Mouse (Mus musculus): Measurements from ENCODE around the gene Cacna1c. TPM values are rescaled to one million over a fixed set of nuclear protein-coding genes. Genes with fewer than 3 reads are reported as not detected.

Cacna1c gene
- polyA plus RNA-seq, 2 experiments = 8.9 to 29.0 TPM

GRCm38 (mm10) chr6:118908176-118908575 is 288.0 kb downstream of the Cacna1c start:
- Histone ChIP-seq H3K4me2 (replicated peaks; ENCODE audit: low read depth, low read length, severe bottlenecking) (no peak overlapping the region), H3K36me3 (ENCODE audit: control insufficient read depth, insufficient read depth, low read length) (no peaks in the 10 kb centered on the region), H3K4me1 (ENCODE audit: control insufficient read depth, insufficient read depth, low read length) (peaks cover 16% of the 10 kb centered on the region), H3K4me3 (replicated peaks; ENCODE audit: low read length) (no peak overlapping the region), H3K27me3 (ENCODE audit: control insufficient read depth, insufficient read depth, low read length) (no peaks in the 10 kb centered on the region), H3K9ac (ENCODE audit: low read depth, low read length, severe bottlenecking) (no peak overlapping the region), H3K27ac (replicated peaks; ENCODE audit: low read depth, low read length) (no peak overlapping the region), H3K9me3 (ENCODE audit: control insufficient read depth, low read length) (no peaks in the 10 kb centered on the region)
- DNase-seq (ENCODE audit: low spot score) (no peak), ATAC-seq (ENCODE audit: low FRiP score, low read depth) (no peak)
- no peak for TF ChIP-seq POLR2A (IDR thresholded peaks at IDR 0.05; ENCODE audit: borderline replicate concordance, extremely low read depth, insufficient read depth, insufficient read length)
- 56% methylated on average over 4 of the region's 4 CpGs for WGBS

GRCm38 (mm10) chr6:118907704-118908103 is 288.5 kb downstream of the Cacna1c start:
- no peak overlapping the region for H3K27ac ChIP-seq (replicated peaks; ENCODE audit: low read depth, low read length)
- DNase-seq (ENCODE audit: low spot score) = no peak
- WGBS = 12% methylated on average over 1 of the region's 1 CpGs
- H3K9me3 ChIP-seq (ENCODE audit: control insufficient read depth, low read length) = no peaks in the 10 kb centered on the region
- H3K36me3 ChIP-seq (ENCODE audit: control insufficient read depth, insufficient read depth, low read length) = no peaks in the 10 kb centered on the region
- no peak overlapping the region for H3K4me2 ChIP-seq (replicated peaks; ENCODE audit: low read depth, low read length, severe bottlenecking)
- no peak for TF ChIP-seq POLR2A (IDR thresholded peaks at IDR 0.05; ENCODE audit: borderline replicate concordance, extremely low read depth, insufficient read depth, insufficient read length)
- H3K9ac ChIP-seq (ENCODE audit: low read depth, low read length, severe bottlenecking) = no peak overlapping the region
- H3K4me3 ChIP-seq (replicated peaks; ENCODE audit: low read length) = no peak overlapping the region
- H3K27me3 ChIP-seq (ENCODE audit: control insufficient read depth, insufficient read depth, low read length) = no peaks in the 10 kb centered on the region
- peaks cover 16% of the 10 kb centered on the region for H3K4me1 ChIP-seq (ENCODE audit: control insufficient read depth, insufficient read depth, low read length)
- no peak for ATAC-seq (ENCODE audit: low FRiP score, low read depth)

DNA sequence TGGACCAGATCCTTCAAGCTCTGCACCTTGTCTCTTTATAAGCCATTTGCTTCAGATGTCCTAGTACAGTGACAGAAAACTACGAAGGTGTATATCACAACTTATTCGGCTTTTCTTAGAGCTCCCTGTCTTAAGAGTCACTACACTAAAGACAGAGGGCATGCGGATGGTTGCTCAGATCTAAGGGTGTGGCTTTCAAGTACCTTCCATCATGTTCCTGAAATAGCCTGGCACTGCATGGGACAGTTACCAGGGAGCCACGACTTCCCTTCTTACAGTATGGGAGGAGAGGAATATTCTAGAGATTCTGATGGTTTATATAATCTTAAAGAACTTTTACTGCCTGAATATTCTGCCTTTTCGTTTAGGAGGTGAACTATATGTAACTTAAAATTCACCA is 289.3 kb downstream of the Cacna1c start:
- H3K27ac ChIP-seq (replicated peaks; ENCODE audit: low read depth, low read length) = no peak overlapping the region
- ATAC-seq (ENCODE audit: low FRiP score, low read depth) (no peak), DNase-seq (ENCODE audit: low spot score) (no peak)
- no peak overlapping the region for H3K9ac ChIP-seq (ENCODE audit: low read depth, low read length, severe bottlenecking)
- no peak overlapping the region for H3K4me3 ChIP-seq (replicated peaks; ENCODE audit: low read length)
- 90% methylated on average over 5 of the region's 5 CpGs for WGBS
- H3K9me3 ChIP-seq (ENCODE audit: control insufficient read depth, low read length) = no peaks in the 10 kb centered on the region
- no peaks in the 10 kb centered on the region for H3K27me3 ChIP-seq (ENCODE audit: control insufficient read depth, insufficient read depth, low read length)
- H3K4me1 ChIP-seq (ENCODE audit: control insufficient read depth, insufficient read depth, low read length) = peaks cover 14% of the 10 kb centered on the region
- no peaks in the 10 kb centered on the region for H3K36me3 ChIP-seq (ENCODE audit: control insufficient read depth, insufficient read depth, low read length)
- TF ChIP-seq POLR2A (IDR thresholded peaks at IDR 0.05; ENCODE audit: borderline replicate concordance, extremely low read depth, insufficient read depth, insufficient read length) = no peak
- H3K4me2 ChIP-seq (replicated peaks; ENCODE audit: low read depth, low read length, severe bottlenecking) = no peak overlapping the region

DNA sequence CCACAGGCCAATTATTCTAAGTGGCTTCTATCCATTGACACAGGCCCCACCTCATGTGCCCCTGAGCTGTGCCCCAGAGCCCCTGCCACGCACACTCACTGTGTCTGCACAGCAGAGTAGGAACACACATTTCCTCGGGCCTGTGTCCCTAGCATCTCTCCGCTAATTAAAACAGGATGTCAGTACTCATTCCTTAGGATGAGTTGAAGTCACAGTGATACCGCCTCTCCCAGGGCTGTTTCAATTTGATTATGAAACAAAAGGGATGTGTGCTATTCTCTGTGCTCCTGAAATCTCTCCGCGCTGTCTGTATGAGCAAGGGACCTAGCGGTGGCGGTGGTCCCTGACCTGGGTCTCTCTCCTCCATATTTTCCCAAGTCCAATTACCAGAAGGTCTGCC is 296.5 kb downstream of the Cacna1c start:
- no peak for TF ChIP-seq POLR2A (IDR thresholded peaks at IDR 0.05; ENCODE audit: borderline replicate concordance, extremely low read depth, insufficient read depth, insufficient read length)
- DNase-seq (ENCODE audit: low spot score) (no peak), ATAC-seq (ENCODE audit: low FRiP score, low read depth) (no peak)
- Histone ChIP-seq H3K9ac (ENCODE audit: low read depth, low read length, severe bottlenecking) (no peak overlapping the region), H3K4me3 (replicated peaks; ENCODE audit: low read length) (no peak overlapping the region), H3K4me2 (replicated peaks; ENCODE audit: low read depth, low read length, severe bottlenecking) (no peak overlapping the region), H3K9me3 (ENCODE audit: control insufficient read depth, low read length) (no peaks in the 10 kb centered on the region), H3K4me1 (ENCODE audit: control insufficient read depth, insufficient read depth, low read length) (0 out of 2 replicates have a peak, but pooled peaks cover 4% of the 10 kb centered on the region), H3K36me3 (ENCODE audit: control insufficient read depth, insufficient read depth, low read length) (no peaks in the 10 kb centered on the region), H3K27ac (replicated peaks; ENCODE audit: low read depth, low read length) (no peak overlapping the region), H3K27me3 (ENCODE audit: control insufficient read depth, insufficient read depth, low read length) (no peaks in the 10 kb centered on the region)
- 70% methylated on average over 8 of the region's 8 CpGs for WGBS

DNA sequence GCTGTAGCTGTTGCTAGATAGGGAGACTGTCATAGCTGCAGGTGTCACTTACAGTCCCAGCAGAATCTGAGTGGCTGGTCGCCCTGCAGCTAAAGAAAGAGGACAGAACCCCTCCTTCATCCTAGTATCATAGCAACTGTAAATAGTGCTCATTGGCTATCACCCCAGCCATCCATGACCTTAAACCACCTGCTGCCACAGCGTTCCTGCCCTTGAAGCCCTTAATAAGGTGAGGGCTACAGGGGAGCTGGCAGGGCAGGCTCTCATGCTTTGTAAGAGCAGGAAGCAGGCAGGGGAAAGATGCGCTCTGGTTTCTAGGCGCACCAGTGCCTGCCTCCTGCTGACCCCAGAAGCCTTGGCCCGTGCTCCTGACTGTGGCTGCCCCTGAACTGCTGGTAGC is 299.1 kb downstream of the Cacna1c start:
- no peak for TF ChIP-seq POLR2A (IDR thresholded peaks at IDR 0.05; ENCODE audit: borderline replicate concordance, extremely low read depth, insufficient read depth, insufficient read length)
- Histone ChIP-seq H3K9me3 (ENCODE audit: control insufficient read depth, low read length) (no peaks in the 10 kb centered on the region), H3K36me3 (ENCODE audit: control insufficient read depth, insufficient read depth, low read length) (no peaks in the 10 kb centered on the region), H3K4me2 (replicated peaks; ENCODE audit: low read depth, low read length, severe bottlenecking) (no peak overlapping the region), H3K27me3 (ENCODE audit: control insufficient read depth, insufficient read depth, low read length) (no peaks in the 10 kb centered on the region), H3K9ac (ENCODE audit: low read depth, low read length, severe bottlenecking) (no peak overlapping the region), H3K4me1 (ENCODE audit: control insufficient read depth, insufficient read depth, low read length) (0 out of 2 replicates have a peak, but pooled peaks cover 4% of the 10 kb centered on the region), H3K27ac (replicated peaks; ENCODE audit: low read depth, low read length) (no peak overlapping the region), H3K4me3 (replicated peaks; ENCODE audit: low read length) (no peak overlapping the region)
- WGBS = 59% methylated on average over 5 of the region's 5 CpGs
- no peak for ATAC-seq (ENCODE audit: low FRiP score, low read depth)
- no peak for DNase-seq (ENCODE audit: low spot score)

- Histone ChIP-seq H3K36me3 (ENCODE audit: control insufficient read depth, insufficient read depth, low read length) (no peaks in the 10 kb centered on the region), H3K9ac (ENCODE audit: low read depth, low read length, severe bottlenecking) (no peak overlapping the region), H3K27ac (replicated peaks; ENCODE audit: low read depth, low read length) (no peak overlapping the region), H3K4me1 (ENCODE audit: control insufficient read depth, insufficient read depth, low read length) (no peaks in the 10 kb centered on the region), H3K4me2 (replicated peaks; ENCODE audit: low read depth, low read length, severe bottlenecking) (no peak overlapping the region), H3K4me3 (replicated peaks; ENCODE audit: low read length) (no peak overlapping the region), H3K9me3 (ENCODE audit: control insufficient read depth, low read length) (no peaks in the 10 kb centered on the region), H3K27me3 (ENCODE audit: control insufficient read depth, insufficient read depth, low read length) (no peaks in the 10 kb centered on the region)
- TF ChIP-seq POLR2A (IDR thresholded peaks at IDR 0.05; ENCODE audit: borderline replicate concordance, extremely low read depth, insufficient read depth, insufficient read length) = no peak
- WGBS = 78% methylated on average over 6 of the region's 6 CpGs
- DNase-seq (ENCODE audit: low spot score) (no peak), ATAC-seq (ENCODE audit: low FRiP score, low read depth) (no peak)
These were observed 302.2 kb downstream of the Cacna1c start for GRCm38 (mm10) chr6:118894043-118894442.

All from limb, embryonic 14.5 days (tissue).